Mouse (Mus musculus): ENCODE measurements around the gene B9d2.

DNA sequence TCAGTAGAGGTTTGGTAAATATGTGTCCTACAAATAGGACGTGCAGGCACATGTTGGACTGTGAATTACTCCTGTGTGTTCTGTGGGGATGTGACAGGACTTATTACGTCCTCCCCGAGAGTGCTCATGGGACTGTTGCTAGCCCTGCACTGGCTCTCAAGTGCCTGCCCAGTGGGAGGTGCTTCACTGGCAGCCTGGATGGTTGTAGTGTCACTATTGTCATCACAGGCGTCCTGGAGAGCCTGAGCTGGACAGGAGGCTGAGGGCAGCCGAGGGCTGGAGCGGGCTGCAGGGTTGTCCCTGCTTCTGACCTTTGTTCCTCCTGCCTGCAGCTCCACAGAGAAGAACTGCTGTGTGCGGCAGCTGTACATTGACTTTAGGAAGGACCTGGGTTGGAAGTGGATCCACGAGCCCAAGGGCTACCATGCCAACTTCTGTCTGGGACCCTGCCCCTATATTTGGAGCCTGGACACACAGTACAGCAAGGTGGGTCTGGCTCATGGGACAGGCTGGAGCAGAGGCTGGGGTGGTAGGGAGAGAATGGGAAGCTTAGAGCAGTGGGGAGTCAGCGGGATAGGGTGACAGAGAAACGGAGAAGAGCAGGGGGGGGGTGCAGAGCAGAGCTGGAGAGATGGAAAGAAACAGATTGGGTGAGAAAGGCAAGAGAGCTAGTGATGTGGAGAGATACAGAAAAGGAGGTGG is 23.4 kb downstream of the B9d2 start:
- no peak for TF ChIP-seq MAX (IDR thresholded peaks at IDR 0.05; ENCODE audit: low read depth)
- no peak for TF ChIP-seq POLR2AphosphoS2 (IDR thresholded peaks at IDR 0.05; ENCODE audit: insufficient read length, low read depth)
- TF ChIP-seq POLR2A (IDR thresholded peaks at IDR 0.05; ENCODE audit: insufficient read length, low read depth), result no peak
- no peak for TF ChIP-seq REST (IDR thresholded peaks at IDR 0.05; ENCODE audit: insufficient read depth, insufficient read length)
- TF ChIP-seq MYOD1 (IDR thresholded peaks at IDR 0.05; ENCODE audit: control insufficient read depth in 1 of 3, insufficient read length in 2 of 3, low read depth in 2 of 3), result no peak
- no peak for TF ChIP-seq MYOG (IDR thresholded peaks at IDR 0.05; ENCODE audit: control insufficient read depth in 1 of 3, insufficient read depth in 1 of 3, insufficient read length in 2 of 3, low read depth in 2 of 3)
- TF ChIP-seq USF1 (IDR thresholded peaks at IDR 0.05; ENCODE audit: low read depth), result no peak
- TF ChIP-seq E2F4 (IDR thresholded peaks at IDR 0.05; ENCODE audit: insufficient read depth), result no peak
- no peak for TF ChIP-seq SRF (IDR thresholded peaks at IDR 0.05; ENCODE audit: control insufficient read depth, insufficient read length, low read depth)
- TF ChIP-seq CEBPB (IDR thresholded peaks at IDR 0.05; ENCODE audit: insufficient read depth, poor library complexity, severe bottlenecking), result no peak
